Mouse (Mus musculus) midbrain, embryonic 10.5 days (tissue): ENCODE measurements around the gene Ccdc13. TPM values are rescaled to one million over a fixed set of nuclear protein-coding genes. Genes with fewer than 3 reads are reported as not detected.

Experiments used
- DNase-seq: peaks from one replicate; pipeline ENCODE4 v3.0.0-alpha.2; 2017; ENCODE audit warnings: low spot score
- H3K27ac ChIP-seq: fragments of 300-500 bp; sonication (generic); replicated peaks from 2 replicates; pipeline ENCODE4 v1.5.1; 2016; ENCODE audit warnings: mild to moderate bottlenecking
- H3K27me3 ChIP-seq: fragments of 300-500 bp; sonication (generic); 2 replicates; pipeline ENCODE4 v1.6.1; 2016; ENCODE audit warnings: low read depth, mild to moderate bottlenecking; ENCODE audit not compliant: poor library complexity, severe bottlenecking
- H3K36me3 ChIP-seq: fragments of 300-500 bp; sonication (generic); 2 replicates; pipeline ENCODE4 v1.6.1; 2016; ENCODE audit warnings: mild to moderate bottlenecking, moderate library complexity
- H3K4me1 ChIP-seq: fragments of 300-500 bp; sonication (generic); 2 replicates; pipeline ENCODE4 v1.6.1; 2016
- H3K4me3 ChIP-seq: fragments of 300-500 bp; sonication (generic); 2 replicates; pipeline ENCODE4 v1.5.1; 2016; ENCODE audit warnings: mild to moderate bottlenecking, moderate library complexity
- H3K9me3 ChIP-seq: fragments of 300-500 bp; sonication (generic); replicated peaks from 2 replicates; pipeline ENCODE4 v1.6.1; 2016; ENCODE audit warnings: mild to moderate bottlenecking
- WGBS: fragments of 180-500 bp; shearing (Covaris S2); methylation state at CpG from one replicate; pipeline ENCODE4 v1.1.7; 2016; 5-methylcytosine and 5-hydroxymethylcytosine counted together
- polyA plus RNA-seq: library from polyadenylated mRNA; unstranded; fragments of >200 nt; fragmentation: Nextera tagmentation; extraction: Ambion mirVana; gene quantifications from 2 replicates; pipeline ENCODE4 v1.2.1, GENCODE M21; 2016

Ccdc13 gene
- polyA plus RNA-seq, 1 experiment from 2014 or later = 2.4 TPM

GRCm38 (mm10) chr9:121833825-121834224 is 5.4 kb downstream of the Ccdc13 start:
- Histone ChIP-seq H3K4me1 (peaks cover 4% of the 10 kb centered on the region), H3K27ac (no peak overlapping the region), H3K27me3 (peaks cover 9% of the 10 kb centered on the region; the same call in 1 of the 2 replicates), H3K36me3 (no peaks in the 10 kb centered on the region), H3K9me3 (peaks cover 10% of the 10 kb centered on the region), H3K4me3 (no peak overlapping the region)
- DNase-seq = no peak
- WGBS = 89% methylated on average over 11 of the region's 11 CpGs

- WGBS = 35% methylated on average over 6 of the region's 6 CpGs
- H3K27ac ChIP-seq = no peak overlapping the region
- H3K4me3 ChIP-seq = no peak overlapping the region
- DNase-seq = peak; percentile 78
- H3K27me3 ChIP-seq = no peaks in the 10 kb centered on the region
- H3K4me1 ChIP-seq = no peaks in the 10 kb centered on the region
- H3K9me3 ChIP-seq = peaks cover 9% of the 10 kb centered on the region
- no peaks in the 10 kb centered on the region for H3K36me3 ChIP-seq
Measured at GRCm38 (mm10) chr9:121830956-121831293, 8.3 kb downstream of the Ccdc13 start.

GRCm38 (mm10) chr9:121830243-121830955 is 8.9 kb downstream of the Ccdc13 start:
- Histone ChIP-seq H3K27ac (no peak overlapping the region), H3K4me1 (no peaks in the 10 kb centered on the region), H3K9me3 (peaks cover 3% of the 10 kb centered on the region), H3K4me3 (no peak overlapping the region), H3K36me3 (no peaks in the 10 kb centered on the region), H3K27me3 (no peaks in the 10 kb centered on the region)
- 88% methylated on average over 6 of the region's 6 CpGs for WGBS
- DNase-seq = no peak

GRCm38 (mm10) chr9:121829270-121829992 is 9.8 kb downstream of the Ccdc13 start:
- WGBS = 76% methylated on average over 7 of the region's 7 CpGs
- Histone ChIP-seq H3K27ac (no peak overlapping the region), H3K4me3 (no peak overlapping the region), H3K27me3 (no peaks in the 10 kb centered on the region), H3K4me1 (no peaks in the 10 kb centered on the region), H3K36me3 (no peaks in the 10 kb centered on the region), H3K9me3 (no peaks in the 10 kb centered on the region)
- no peak for DNase-seq

GRCm38 (mm10) chr9:121828314-121828713 is 10.9 kb downstream of the Ccdc13 start:
- WGBS = 80% methylated on average over 6 of the region's 6 CpGs
- DNase-seq = no peak
- Histone ChIP-seq H3K27ac (no peak overlapping the region), H3K4me1 (no peaks in the 10 kb centered on the region), H3K27me3 (no peaks in the 10 kb centered on the region), H3K4me3 (no peak overlapping the region), H3K9me3 (no peaks in the 10 kb centered on the region), H3K36me3 (no peaks in the 10 kb centered on the region)

- Histone ChIP-seq H3K27ac (no peak overlapping the region), H3K4me3 (no peak overlapping the region), H3K36me3 (no peaks in the 10 kb centered on the region), H3K27me3 (no peaks in the 10 kb centered on the region), H3K9me3 (no peaks in the 10 kb centered on the region), H3K4me1 (peaks cover 4% of the 10 kb centered on the region; the same call in 1 of the 2 replicates)
- WGBS = 95% methylated on average over 3 of the region's 3 CpGs
- no peak for DNase-seq
Measured at GRCm38 (mm10) chr9:121826356-121826755, 12.9 kb downstream of the Ccdc13 start.

- H3K4me3 ChIP-seq = no peak overlapping the region
- no peaks in the 10 kb centered on the region for H3K36me3 ChIP-seq
- no peaks in the 10 kb centered on the region for H3K9me3 ChIP-seq
- DNase-seq = no peak
- H3K27me3 ChIP-seq = no peaks in the 10 kb centered on the region
- H3K27ac ChIP-seq = no peak overlapping the region
- peaks cover 4% of the 10 kb centered on the region; the same call in 1 of the 2 replicates for H3K4me1 ChIP-seq
- WGBS = 89% methylated on average over 7 of the region's 7 CpGs
Measured at GRCm38 (mm10) chr9:121823991-121824390, 15.3 kb downstream of the Ccdc13 start.

GRCm38 (mm10) chr9:121823051-121823450 is 16.2 kb downstream of the Ccdc13 start:
- WGBS = 79% methylated on average over 1 of the region's 1 CpGs
- Histone ChIP-seq H3K27me3 (no peaks in the 10 kb centered on the region), H3K4me1 (peaks cover 4% of the 10 kb centered on the region; the same call in 1 of the 2 replicates), H3K27ac (no peak overlapping the region), H3K4me3 (no peak overlapping the region), H3K9me3 (no peaks in the 10 kb centered on the region), H3K36me3 (no peaks in the 10 kb centered on the region)
- no peak for DNase-seq

GRCm38 (mm10) chr9:121822585-121822991 is 16.7 kb downstream of the Ccdc13 start:
- Histone ChIP-seq H3K4me3 (no peak overlapping the region), H3K27me3 (no peaks in the 10 kb centered on the region), H3K4me1 (peaks cover 4% of the 10 kb centered on the region; the same call in 1 of the 2 replicates), H3K9me3 (no peaks in the 10 kb centered on the region), H3K27ac (0 out of 2 replicates have a peak overlapping the region, but pooled peaks have one; percentile 33), H3K36me3 (no peaks in the 10 kb centered on the region)
- no peak for DNase-seq
- 84% methylated on average over 6 of the region's 6 CpGs for WGBS

- DNase-seq = no peak
- Histone ChIP-seq H3K9me3 (no peaks in the 10 kb centered on the region), H3K27me3 (no peaks in the 10 kb centered on the region), H3K27ac (no peak overlapping the region), H3K36me3 (no peaks in the 10 kb centered on the region), H3K4me3 (no peak overlapping the region), H3K4me1 (peaks cover 4% of the 10 kb centered on the region; the same call in 1 of the 2 replicates)
- 72% methylated on average over 5 of the region's 5 CpGs for WGBS
Measured at GRCm38 (mm10) chr9:121820765-121821164, 18.5 kb downstream of the Ccdc13 start.

- DNase-seq = no peak
- H3K27ac ChIP-seq = 0 out of 2 replicates have a peak overlapping the region, but pooled peaks have one; percentile 13
- WGBS = 66% methylated on average over 7 of the region's 7 CpGs
- no peak overlapping the region for H3K4me3 ChIP-seq
- no peaks in the 10 kb centered on the region for H3K27me3 ChIP-seq
- H3K4me1 ChIP-seq = peaks cover 4% of the 10 kb centered on the region; the same call in 1 of the 2 replicates
- no peaks in the 10 kb centered on the region for H3K36me3 ChIP-seq
- H3K9me3 ChIP-seq = no peaks in the 10 kb centered on the region
Measured at GRCm38 (mm10) chr9:121819771-121820471, 19.3 kb downstream of the Ccdc13 start.

GRCm38 (mm10) chr9:121819073-121819770 is 20.0 kb downstream of the Ccdc13 start:
- 84% methylated on average over 9 of the region's 9 CpGs for WGBS
- Histone ChIP-seq H3K4me3 (no peak overlapping the region), H3K9me3 (no peaks in the 10 kb centered on the region), H3K36me3 (no peaks in the 10 kb centered on the region), H3K4me1 (peaks cover 4% of the 10 kb centered on the region; the same call in 1 of the 2 replicates), H3K27me3 (no peaks in the 10 kb centered on the region), H3K27ac (0 out of 2 replicates have a peak overlapping the region, but pooled peaks have one; percentile 13)
- no peak for DNase-seq
